Mouse (Mus musculus) ZHBTc4 (cell line): ENCODE results near the gene Ehd3.
A peak's percentile ranks its signal among the peaks of the same experiment; 100 is the strongest.
"Not testable (repeated sequence)": the region's sequence is repeated elsewhere in the genome, so short reads cannot be mapped to it uniquely, and the experiment has no call there.

Experiments used
- DNase-seq: peaks from one replicate; pipeline ENCODE4 v3.0.0-alpha.2; 2011; ENCODE audit warnings: low read depth, low spot score

The Ehd3 gene

GRCm38 (mm10) chr17:73826106-73826505 is 22.2 kb downstream of the Ehd3 start:
- no peak for DNase-seq

GRCm38 (mm10) chr17:73827446-73827845 is 23.5 kb downstream of the Ehd3 start:
- no peak for DNase-seq

- DNase-seq, result no peak
Measured at GRCm38 (mm10) chr17:73830511-73830910, 26.6 kb downstream of the Ehd3 start.

- no peak for DNase-seq
Measured at GRCm38 (mm10) chr17:73831427-73831826, 27.5 kb downstream of the Ehd3 start.

GRCm38 (mm10) chr17:73832901-73833300 is 29.0 kb downstream of the Ehd3 start:
- no peak for DNase-seq

- DNase-seq, result no peak
Measured at GRCm38 (mm10) chr17:73833474-73833873, 29.5 kb downstream of the Ehd3 start.

GRCm38 (mm10) chr17:73836601-73837000 is 32.7 kb downstream of the Ehd3 start:
- DNase-seq, result no peak

- DNase-seq, result no peak
Measured at GRCm38 (mm10) chr17:73837244-73837643, 33.3 kb downstream of the Ehd3 start.

GRCm38 (mm10) chr17:73839086-73839835 is 35.3 kb downstream of the Ehd3 start:
- DNase-seq, result no peak

GRCm38 (mm10) chr17:73839876-73840275 is 35.9 kb downstream of the Ehd3 start:
- DNase-seq, result not testable (repeated sequence)

- no peak for DNase-seq
Measured at GRCm38 (mm10) chr17:73842963-73843362, 39.0 kb downstream of the Ehd3 start.

GRCm38 (mm10) chr17:73845632-73846031 is 41.7 kb downstream of the Ehd3 start:
- DNase-seq, result no peak

- DNase-seq, result no peak
Measured at GRCm38 (mm10) chr17:73847399-73847798, 43.5 kb downstream of the Ehd3 start.

- DNase-seq, result no peak
Measured at GRCm38 (mm10) chr17:73853041-73853440, 49.1 kb downstream of the Ehd3 start.

GRCm38 (mm10) chr17:73853717-73854116 is 49.8 kb downstream of the Ehd3 start:
- no peak for DNase-seq

GRCm38 (mm10) chr17:73869008-73869685 is 65.2 kb downstream of the Ehd3 start:
- DNase-seq, result no peak

- no peak for DNase-seq
Measured at GRCm38 (mm10) chr17:73870956-73871605, 67.1 kb downstream of the Ehd3 start.

GRCm38 (mm10) chr17:73875268-73875667 is 71.3 kb downstream of the Ehd3 start:
- no peak for DNase-seq

GRCm38 (mm10) chr17:73875674-73876073 is 71.7 kb downstream of the Ehd3 start:
- DNase-seq, result no peak

- DNase-seq, result peak; percentile 54
Measured at GRCm38 (mm10) chr17:73879262-73879916, 75.5 kb downstream of the Ehd3 start.

- DNase-seq, result no peak
Measured at GRCm38 (mm10) chr17:73880286-73880685, 76.4 kb downstream of the Ehd3 start.

GRCm38 (mm10) chr17:73881295-73881694 is 77.4 kb downstream of the Ehd3 start:
- no peak for DNase-seq
